Mouse (Mus musculus) myocyte (in vitro differentiated cells): ENCODE data around the gene Ccer2. TPM values are rescaled to one million over a fixed set of nuclear protein-coding genes. Genes with fewer than 3 reads are reported as not detected.

Experiments
- H3K27me3 ChIP-seq: one replicate; pipeline ENCODE4 v1.6.1; 2011; ENCODE audit not compliant: control insufficient read depth, insufficient read depth, insufficient read length
- H3K36me3 ChIP-seq: one replicate; pipeline ENCODE4 v1.6.1; 2011; ENCODE audit not compliant: control insufficient read depth, insufficient read depth
- H3K4me2 ChIP-seq: one replicate; pipeline ENCODE4 v1.6.1; 2011; ENCODE audit warnings: low read depth, control low read depth
- H3K4me3 ChIP-seq: one replicate; pipeline ENCODE4 v1.5.1; 2011; ENCODE audit warnings: mild to moderate bottlenecking, control low read depth, moderate library complexity
- H3K79me2 ChIP-seq: one replicate; pipeline ENCODE4 v1.6.1; 2011; ENCODE audit not compliant: control insufficient read depth, insufficient read depth
- H3ac ChIP-seq: one replicate; pipeline ENCODE4 v1.6.1; 2011; ENCODE audit not compliant: control insufficient read depth, insufficient read length
- CEBPB ChIP-seq: IDR thresholded peaks from 2 replicates; pipeline ENCODE4 v1.6.1; 2011; ENCODE audit warnings: mild to moderate bottlenecking, moderate library complexity; ENCODE audit not compliant: poor library complexity, insufficient read depth, severe bottlenecking
- E2F4 ChIP-seq: IDR thresholded peaks from one replicate; pipeline ENCODE4 v1.6.1; 2011; ENCODE audit warnings: mild to moderate bottlenecking, control low read depth, moderate library complexity; ENCODE audit not compliant: insufficient read depth
- MAX ChIP-seq: IDR thresholded peaks from one replicate; pipeline ENCODE4 v1.6.1; 2011; ENCODE audit warnings: low read depth, mild to moderate bottlenecking, control low read depth
- MYOD1 ChIP-seq, 3 experiments: IDR thresholded peaks; one replicate each; pipeline ENCODE4 v1.6.1; 2011; ENCODE audit warnings: control low read depth in 2 of 3, low read depth in 2 of 3, mild to moderate bottlenecking in 2 of 3, moderate library complexity in 1 of 3; ENCODE audit not compliant: insufficient read length in 2 of 3, control insufficient read depth in 1 of 3
- MYOG ChIP-seq, 3 experiments: IDR thresholded peaks; one replicate each; pipeline ENCODE4 v1.6.1; 2011; ENCODE audit warnings: control low read depth in 2 of 3, low read depth in 2 of 3, mild to moderate bottlenecking in 2 of 3; ENCODE audit not compliant: insufficient read length in 2 of 3, control insufficient read depth in 1 of 3, insufficient read depth in 1 of 3
- POLR2A ChIP-seq: IDR thresholded peaks from one replicate; pipeline ENCODE4 v1.6.1; 2011; ENCODE audit warnings: low read depth, mild to moderate bottlenecking, control low read depth, moderate library complexity; ENCODE audit not compliant: insufficient read length
- POLR2AphosphoS2 ChIP-seq: IDR thresholded peaks from one replicate; pipeline ENCODE4 v1.6.1; 2011; ENCODE audit warnings: low read depth, control low read depth; ENCODE audit not compliant: insufficient read length
- REST ChIP-seq: IDR thresholded peaks from one replicate; pipeline ENCODE4 v1.6.1; 2011; ENCODE audit warnings: mild to moderate bottlenecking, control low read depth, moderate library complexity; ENCODE audit not compliant: insufficient read depth, insufficient read length
- SRF ChIP-seq: IDR thresholded peaks from one replicate; pipeline ENCODE4 v1.6.1; 2011; ENCODE audit warnings: low read depth; ENCODE audit not compliant: control insufficient read depth, insufficient read length
- TCF12 ChIP-seq: IDR thresholded peaks from one replicate; pipeline ENCODE4 v1.6.1; 2011; ENCODE audit warnings: mild to moderate bottlenecking, control low read depth; ENCODE audit not compliant: poor library complexity, insufficient read depth, severe bottlenecking
- TCF3 ChIP-seq: IDR thresholded peaks from one replicate; pipeline ENCODE4 v1.6.1; 2011; ENCODE audit warnings: low read depth, control low read depth; ENCODE audit not compliant: insufficient read length
- USF1 ChIP-seq: IDR thresholded peaks from one replicate; pipeline ENCODE4 v1.6.1; 2011; ENCODE audit warnings: low read depth, mild to moderate bottlenecking, control low read depth, moderate library complexity
- polyA plus RNA-seq: library from polyadenylated mRNA; unstranded; fragments of >200 nt; fragmentation: generic; extraction: Trizol; gene quantifications from one replicate; pipeline ENCODE4 v1.2.1, GENCODE M21; 2012; ENCODE audit warnings: missing spikeins

The Ccer2 gene
- polyA plus RNA-seq, 1 experiment = not detected

- H3K36me3 ChIP-seq = peaks cover 21% of the 10 kb centered on the region
- H3K27me3 ChIP-seq = no peaks in the 10 kb centered on the region
- H3K79me2 ChIP-seq = peaks cover 20% of the 10 kb centered on the region
- no peak overlapping the region for H3K4me3 ChIP-seq
- H3K4me2 ChIP-seq = peak overlapping the region; percentile 15
- peak; percentile 88 for TF ChIP-seq TCF12
- TF ChIP-seq POLR2A = no peak
- no peak for TF ChIP-seq CEBPB
- no peak for TF ChIP-seq SRF
- peak in 2 of 3 experiments; percentile 84 for TF ChIP-seq MYOD1 (IDR thresholded peaks at IDR 0.05; ENCODE audit: control insufficient read depth in 1 of 3, insufficient read length in 2 of 3, low read depth in 2 of 3)
- peak; percentile 50 for TF ChIP-seq TCF3
- no peak for TF ChIP-seq REST
- peak; percentile 61 to 98 (median 88) for TF ChIP-seq MYOG (IDR thresholded peaks at IDR 0.05; ENCODE audit: control insufficient read depth in 1 of 3, insufficient read depth in 1 of 3, insufficient read length in 2 of 3, low read depth in 2 of 3)
- TF ChIP-seq USF1 = no peak
- TF ChIP-seq MAX = no peak
- no peak for TF ChIP-seq E2F4
- no peak for TF ChIP-seq POLR2AphosphoS2
- H3ac ChIP-seq = no peak overlapping the region
Measured at GRCm38 (mm10) chr7:28720753-28721537, 35.0 kb upstream of the Ccer2 start.

- Histone ChIP-seq H3K27me3 (no peaks in the 10 kb centered on the region), H3K4me2 (no peak overlapping the region), H3ac (no peak overlapping the region), H3K4me3 (no peak overlapping the region), H3K79me2 (peaks cover 20% of the 10 kb centered on the region), H3K36me3 (peaks cover 26% of the 10 kb centered on the region)
- TF ChIP-seq SRF = no peak
- no peak for TF ChIP-seq MAX
- TF ChIP-seq CEBPB = no peak
- TF ChIP-seq TCF12 = no peak
- no peak for TF ChIP-seq USF1
- TF ChIP-seq REST = no peak
- no peak for TF ChIP-seq MYOD1 (IDR thresholded peaks at IDR 0.05; ENCODE audit: control insufficient read depth in 1 of 3, insufficient read length in 2 of 3, low read depth in 2 of 3)
- no peak for TF ChIP-seq MYOG (IDR thresholded peaks at IDR 0.05; ENCODE audit: control insufficient read depth in 1 of 3, insufficient read depth in 1 of 3, insufficient read length in 2 of 3, low read depth in 2 of 3)
- no peak for TF ChIP-seq TCF3
- TF ChIP-seq E2F4 = no peak
- no peak for TF ChIP-seq POLR2A
- no peak for TF ChIP-seq POLR2AphosphoS2
Measured at GRCm38 (mm10) chr7:28722079-28722478, 33.9 kb upstream of the Ccer2 start.

GRCm38 (mm10) chr7:28724613-28725012, 31.4 kb upstream of the Ccer2 start:
- no peak overlapping the region for H3ac ChIP-seq

GRCm38 (mm10) chr7:28726600-28726999, 29.4 kb upstream of the Ccer2 start:
- Histone ChIP-seq H3K79me2 (no peaks in the 10 kb centered on the region), H3K4me2 (no peak overlapping the region), H3ac (no peak overlapping the region), H3K36me3 (peaks cover 26% of the 10 kb centered on the region), H3K27me3 (no peaks in the 10 kb centered on the region), H3K4me3 (no peak overlapping the region)
- TF ChIP-seq E2F4 = no peak
- TF ChIP-seq TCF12 = no peak
- no peak for TF ChIP-seq USF1
- TF ChIP-seq POLR2AphosphoS2 = no peak
- no peak for TF ChIP-seq MAX
- TF ChIP-seq REST = no peak
- TF ChIP-seq TCF3 = no peak
- TF ChIP-seq CEBPB = no peak
- no peak for TF ChIP-seq POLR2A
- no peak for TF ChIP-seq MYOG (IDR thresholded peaks at IDR 0.05; ENCODE audit: control insufficient read depth in 1 of 3, insufficient read depth in 1 of 3, insufficient read length in 2 of 3, low read depth in 2 of 3)
- TF ChIP-seq MYOD1 (IDR thresholded peaks at IDR 0.05; ENCODE audit: control insufficient read depth in 1 of 3, insufficient read length in 2 of 3, low read depth in 2 of 3) = no peak
- no peak for TF ChIP-seq SRF

More at GRCm38 (mm10) chr7:28724613-28725012, 31.4 kb upstream of the Ccer2 start:
- Histone ChIP-seq H3K36me3 (peaks cover 26% of the 10 kb centered on the region), H3K79me2 (no peaks in the 10 kb centered on the region), H3K4me3 (no peak overlapping the region), H3K27me3 (no peaks in the 10 kb centered on the region), H3K4me2 (no peak overlapping the region)
- TF ChIP-seq E2F4 (no peak), POLR2AphosphoS2 (no peak), MAX (no peak), TCF3 (no peak), CEBPB (no peak), USF1 (no peak), REST (no peak), POLR2A (no peak), MYOD1 (IDR thresholded peaks at IDR 0.05; ENCODE audit: control insufficient read depth in 1 of 3, insufficient read length in 2 of 3, low read depth in 2 of 3) (no peak), SRF (no peak), MYOG (IDR thresholded peaks at IDR 0.05; ENCODE audit: control insufficient read depth in 1 of 3, insufficient read depth in 1 of 3, insufficient read length in 2 of 3, low read depth in 2 of 3) (no peak), TCF12 (no peak)
